Mouse (Mus musculus): ENCODE measurements around the gene Cilp. TPM values are rescaled to one million over a fixed set of nuclear protein-coding genes. Genes with fewer than 3 reads are reported as not detected.

The Cilp gene
- total RNA-seq, 2 experiments from 2014 or later = 8.6 to 10.9 TPM

DNA sequence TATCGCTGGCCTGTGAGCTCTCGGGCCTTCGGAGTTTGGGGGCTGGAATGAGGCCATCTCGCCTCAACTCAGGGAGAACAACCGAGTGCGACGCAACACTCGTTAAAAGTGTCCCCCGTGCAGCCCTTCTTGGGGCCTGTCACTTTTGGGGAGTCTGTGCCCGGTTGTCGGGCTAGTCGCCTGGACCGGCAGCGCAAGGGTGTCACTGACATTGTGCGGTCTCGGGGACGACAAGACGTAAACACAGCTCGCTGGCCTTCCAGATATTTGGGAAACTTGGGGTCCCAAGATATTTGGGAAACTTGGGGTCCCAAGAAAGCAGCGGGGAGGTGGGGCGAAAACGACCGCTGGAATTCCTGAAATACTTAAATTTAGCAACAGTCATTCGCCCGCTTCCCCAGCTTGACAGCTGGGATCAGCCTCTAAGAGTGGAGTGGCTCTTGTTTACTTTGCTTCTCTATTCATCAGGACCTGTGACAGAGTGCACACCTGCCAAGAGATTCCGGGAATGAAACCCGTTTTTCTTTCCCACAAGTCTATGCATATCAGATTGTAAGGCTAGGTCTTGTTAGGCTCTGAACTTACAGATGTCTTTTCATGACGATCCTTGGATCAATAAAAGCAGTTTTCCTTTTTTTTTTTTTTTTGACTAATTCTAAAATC is 29.9 kb downstream of the Cilp start:
- DNase-seq = no peak

DNA sequence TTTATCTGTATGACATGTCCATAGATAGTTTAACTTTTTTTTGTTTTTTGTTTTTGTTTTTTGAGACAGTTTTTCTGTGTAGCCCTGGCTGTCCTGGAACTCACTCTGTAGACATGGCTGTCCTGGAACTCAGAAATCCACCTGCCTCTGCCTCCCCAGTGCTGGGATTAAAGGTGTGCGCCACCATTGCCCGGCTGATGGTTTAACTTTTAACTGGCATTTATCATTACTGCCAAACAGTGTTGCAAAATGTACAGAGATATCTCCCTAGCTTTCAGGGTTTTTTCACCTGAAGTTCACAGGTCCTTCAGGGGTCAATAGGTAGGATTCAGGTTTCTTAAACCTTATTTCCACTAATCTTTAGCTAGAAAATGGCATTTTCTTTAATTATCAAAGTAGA is 32.1 kb downstream of the Cilp start:
- DNase-seq = no peak

DNA sequence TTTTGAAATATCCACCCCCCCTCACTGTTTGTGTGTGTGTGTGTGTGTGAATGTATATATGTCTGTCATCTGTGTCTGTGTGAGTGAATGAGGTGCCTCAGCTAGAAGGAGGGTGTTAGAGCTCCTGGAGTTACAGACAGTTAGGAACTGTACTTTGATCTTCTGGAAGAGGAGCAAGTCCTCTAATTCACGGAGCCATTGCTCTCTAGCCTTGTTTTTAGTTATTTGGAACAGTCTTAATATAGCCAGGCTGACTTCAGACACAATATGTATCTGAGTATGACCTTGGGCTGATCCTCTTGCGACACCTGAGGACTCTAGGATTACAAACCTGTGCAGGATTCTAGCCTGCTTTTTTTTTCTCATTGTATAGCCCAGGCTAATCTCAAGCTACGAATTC is 33.8 kb downstream of the Cilp start:
- DNase-seq = no peak

DNA sequence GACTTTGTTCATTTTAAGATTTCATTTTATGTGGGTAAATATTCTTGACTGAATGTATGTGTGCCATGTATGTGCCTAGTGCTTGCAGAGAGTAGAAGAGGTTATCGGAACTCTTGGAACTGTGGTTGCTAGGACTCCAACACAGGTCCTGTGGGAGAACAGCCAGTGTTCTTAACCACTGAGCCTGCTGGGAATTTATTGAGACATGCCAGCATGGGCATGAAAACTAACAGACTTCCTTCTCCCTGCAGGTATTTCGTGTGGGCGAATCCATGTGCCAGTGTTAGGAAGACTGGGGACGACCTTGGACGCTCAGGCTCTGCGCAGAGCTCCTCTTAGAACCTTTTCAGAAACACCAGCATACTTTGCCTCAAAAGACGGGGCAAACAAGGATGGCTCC is 34.7 kb downstream of the Cilp start:
- peak; percentile 40 for DNase-seq

DNA sequence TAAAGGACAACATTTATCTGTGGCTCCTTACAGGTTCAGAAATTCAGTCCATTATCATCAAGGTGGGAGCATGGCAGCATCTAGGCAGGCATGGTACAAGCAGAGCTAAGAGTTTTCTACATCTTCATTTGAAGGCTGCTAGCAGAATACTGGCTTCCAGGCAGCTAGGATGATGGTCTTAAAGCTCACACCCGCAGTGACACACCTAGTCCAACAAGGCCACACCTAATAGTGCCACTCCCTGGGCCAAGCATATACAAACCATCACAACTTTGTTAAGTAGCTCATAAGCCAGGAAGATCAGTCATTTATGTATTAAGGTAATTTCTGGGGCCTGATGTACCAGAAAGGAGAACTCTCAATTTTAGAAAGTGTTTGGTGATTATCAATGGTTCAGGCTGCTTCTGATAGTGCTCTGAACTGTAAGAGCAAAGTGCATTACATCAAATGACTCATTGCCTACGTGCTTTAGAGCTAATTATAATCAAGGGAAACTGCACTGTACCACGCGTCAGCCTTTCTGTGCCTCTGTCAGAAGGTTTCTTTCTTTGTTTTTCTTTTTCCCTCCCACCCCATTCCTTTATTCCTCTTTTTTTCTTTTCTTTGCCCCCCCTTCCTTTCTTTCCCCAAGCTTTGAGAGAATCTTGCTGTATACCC is 37.5 kb downstream of the Cilp start:
- DNase-seq = no peak

DNA sequence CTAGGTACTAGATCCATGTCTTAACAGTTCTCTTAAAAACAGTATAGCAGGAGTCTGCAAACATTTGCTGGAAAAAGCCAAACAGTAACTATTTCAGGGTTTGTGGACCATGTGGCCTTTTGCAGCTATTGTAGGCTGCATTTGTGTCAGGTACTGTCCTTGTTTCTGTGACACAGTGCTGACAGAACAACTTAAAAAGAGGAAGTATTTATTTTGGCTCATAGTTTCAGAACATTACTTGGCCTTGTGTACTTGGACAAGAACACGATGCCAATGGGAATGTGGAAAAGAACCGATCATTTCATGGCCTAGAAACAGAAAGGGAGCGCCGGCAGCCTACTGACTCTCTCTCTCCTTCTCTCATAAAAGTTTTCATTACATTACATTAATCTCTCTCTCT is 38.6 kb downstream of the Cilp start:
- DNase-seq = no peak

DNA sequence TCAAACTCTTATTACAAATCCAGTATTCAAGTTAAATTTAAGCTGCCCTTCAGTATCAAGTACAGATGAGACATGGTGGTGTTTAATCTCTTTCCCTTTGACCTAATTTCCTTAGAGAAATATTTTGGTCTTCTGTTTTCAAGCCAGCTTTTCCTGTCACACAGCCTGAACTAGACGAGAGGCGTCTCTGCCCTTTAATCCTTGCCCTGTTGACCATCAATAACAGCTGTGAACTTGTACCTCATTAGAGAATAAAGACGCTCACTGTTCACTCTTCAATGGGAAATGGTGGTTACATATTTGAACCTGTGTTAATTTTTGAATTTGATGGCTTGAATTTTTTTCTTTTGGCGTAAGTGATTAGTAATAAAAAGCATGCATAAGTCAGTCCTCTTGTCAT is 39.3 kb downstream of the Cilp start:
- DNase-seq = no peak

DNA sequence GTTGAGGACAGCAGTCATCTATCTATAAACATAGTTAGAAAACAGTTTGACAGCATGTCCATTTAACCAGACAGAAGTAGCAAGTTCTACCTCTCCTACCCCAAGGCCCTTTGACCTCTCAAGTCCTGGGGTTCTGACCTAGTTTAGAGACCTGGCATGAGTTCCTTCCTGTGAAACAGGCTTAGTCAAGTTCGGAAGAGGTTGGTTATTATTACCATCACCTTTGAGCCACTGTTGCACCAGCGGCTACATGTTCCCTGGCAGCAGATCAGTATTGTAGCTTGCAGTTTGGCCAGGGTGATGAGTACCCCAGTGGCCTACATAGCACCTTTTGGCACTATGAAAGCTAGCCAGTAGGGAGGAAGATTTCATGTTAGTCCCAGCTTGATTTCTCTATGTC is 41.7 kb downstream of the Cilp start:
- peak; percentile 49 for DNase-seq

DNA sequence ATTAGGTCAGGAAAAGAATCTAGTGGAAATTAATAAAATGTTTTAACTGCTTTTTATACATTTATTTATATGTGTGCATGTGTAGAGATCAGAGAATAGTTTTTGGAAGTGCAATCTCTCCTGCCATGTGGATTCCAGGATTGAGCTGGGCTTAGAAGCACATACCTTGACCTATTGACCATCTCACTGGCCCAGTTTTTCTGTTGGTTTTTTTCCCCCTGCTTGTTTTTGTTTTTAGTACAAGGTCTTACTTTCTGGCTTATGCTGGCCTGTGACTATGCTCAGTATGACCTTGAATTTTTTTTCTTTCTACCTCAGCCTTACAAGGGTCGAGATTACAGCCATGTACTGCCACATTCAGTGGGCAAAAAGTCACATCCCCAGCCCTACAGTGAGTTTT is 43.0 kb downstream of the Cilp start:
- no peak for DNase-seq

DNA sequence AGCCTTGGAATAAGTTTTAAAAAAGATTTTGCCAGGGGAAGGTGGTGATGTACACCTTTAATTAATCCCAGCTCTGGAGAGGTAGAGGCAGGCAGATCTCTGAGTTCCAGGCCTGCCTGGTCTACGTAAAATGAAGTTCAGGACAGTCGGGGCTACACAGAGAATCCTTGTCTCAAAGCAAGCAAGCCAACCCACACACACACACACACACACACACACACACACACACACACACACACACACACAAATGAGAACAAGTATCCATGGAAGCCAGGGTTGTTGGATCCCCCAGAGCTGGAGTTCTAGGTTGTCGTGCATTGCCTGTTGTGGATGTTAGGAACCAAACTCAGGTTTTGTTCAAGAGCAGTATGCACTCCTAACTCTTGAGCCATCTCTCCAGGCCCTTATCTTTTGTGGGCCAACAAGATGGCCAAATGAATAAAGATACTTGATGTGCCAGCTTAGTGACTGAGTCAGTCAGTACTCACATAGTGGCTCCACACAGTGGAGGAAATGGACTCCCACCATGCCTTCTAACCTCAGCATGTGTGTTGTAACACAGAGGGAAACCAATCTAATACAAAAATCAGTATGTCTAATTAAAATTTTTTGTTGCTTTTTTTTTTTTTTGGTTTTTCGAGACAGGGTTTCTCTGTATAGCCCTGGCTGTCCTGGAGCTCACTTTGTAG is 47.8 kb downstream of the Cilp start:
- no peak for DNase-seq

DNA sequence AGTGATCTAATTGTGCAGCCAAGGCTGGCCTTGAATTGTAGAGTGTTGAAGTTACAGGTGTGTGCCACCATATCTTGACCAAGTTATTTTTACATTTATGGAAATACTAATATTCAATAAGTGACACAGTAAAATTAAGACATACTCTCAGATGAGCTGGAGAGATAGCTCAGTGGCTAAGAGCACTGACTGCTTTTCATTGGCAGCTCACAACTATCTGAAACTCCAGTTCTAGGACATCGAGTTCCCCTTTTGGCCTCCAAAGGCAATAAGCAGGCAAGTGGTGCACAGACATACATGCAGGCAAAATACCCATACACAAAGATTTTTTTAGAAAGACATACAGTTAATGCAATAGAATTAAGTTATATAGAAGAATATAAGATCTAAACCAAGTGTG is 48.9 kb downstream of the Cilp start:
- DNase-seq = no peak

DNA sequence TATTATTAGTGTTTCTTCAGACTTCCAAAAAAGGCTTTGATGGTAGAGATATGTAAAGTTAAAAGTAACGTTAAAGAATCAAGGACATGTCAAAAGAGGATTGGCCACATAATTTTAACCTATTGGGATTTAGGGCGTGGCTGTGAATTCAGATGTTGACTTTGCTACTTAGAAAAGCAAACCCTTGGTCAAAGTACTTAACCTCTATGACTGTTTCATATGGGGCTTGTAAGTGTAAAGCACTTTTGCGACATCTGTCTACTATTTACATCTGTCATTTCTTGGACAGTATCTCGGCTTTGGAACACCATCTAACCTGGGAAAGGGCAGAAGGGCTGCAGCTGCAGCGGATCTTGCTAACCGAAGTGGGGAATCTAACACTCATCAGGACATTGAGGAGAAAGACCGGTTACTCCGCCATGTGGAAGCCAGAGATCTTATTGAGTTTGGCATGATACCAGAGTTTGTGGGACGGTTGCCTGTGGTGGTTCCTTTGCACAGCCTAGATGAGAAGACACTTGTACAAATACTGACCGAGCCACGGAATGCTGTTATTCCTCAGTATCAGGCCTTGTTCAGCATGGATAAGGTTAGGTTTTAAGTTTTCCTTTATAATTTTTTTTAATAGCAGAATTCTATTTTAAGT is 57.4 kb downstream of the Cilp start:
- no peak for DNase-seq

DNA sequence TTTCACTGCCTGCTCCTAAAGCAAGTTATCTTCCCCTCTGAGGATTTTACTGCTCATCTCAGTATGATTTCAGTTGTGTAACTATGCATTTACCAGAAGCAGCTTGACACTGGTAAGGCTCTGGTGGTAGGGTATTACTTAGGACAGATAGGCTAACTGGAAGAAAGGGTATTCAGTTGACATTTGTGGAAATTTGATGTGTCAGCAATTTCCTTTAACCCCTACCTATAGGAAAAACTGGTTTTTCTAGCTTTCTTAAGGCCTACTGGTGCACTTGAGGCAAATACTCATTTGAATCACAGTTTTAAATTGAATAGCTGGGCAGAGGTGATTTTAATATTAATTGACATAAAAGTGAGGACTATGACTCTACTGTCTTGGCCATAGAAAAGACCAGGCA is 61.0 kb downstream of the Cilp start:
- DNase-seq = no peak

DNA sequence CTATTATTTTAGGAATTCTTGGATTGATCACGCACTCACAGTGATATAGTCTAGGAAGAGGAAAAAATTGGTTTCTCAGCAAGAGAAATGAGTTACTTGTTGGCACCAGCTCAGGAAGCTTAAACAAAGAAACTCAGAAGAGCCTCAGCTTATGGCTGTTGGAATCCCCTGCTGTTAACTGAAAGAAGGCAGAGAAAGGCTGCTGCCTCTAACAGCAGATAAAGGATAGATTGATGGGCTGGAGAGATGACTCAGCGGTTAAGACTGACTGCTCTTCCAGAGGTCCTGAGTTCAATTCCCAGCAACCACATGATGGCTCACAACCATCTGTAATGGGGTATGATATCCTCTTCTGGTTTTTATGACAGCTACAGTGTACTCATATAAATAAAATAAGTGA is 62.4 kb downstream of the Cilp start:
- no peak for DNase-seq

Other genes starting within 250 kb of the Cilp start
- 100 to 1,000 TPM; 151 to 154 TPM for gene Hacd3, start 243.5 kb upstream of the Cilp start, total RNA-seq (2021)
- gene Dpp8, start 232.8 kb upstream of the Cilp start, total RNA-seq (2021) = 10 to 100 TPM; 74.0 to 86.7 TPM
- 10 to 100 TPM; 18.0 to 27.0 TPM for gene Igdcc4, start 163.7 kb upstream of the Cilp start, total RNA-seq (2021)
- 1 to 10 TPM; 1.2 to 1.7 TPM for gene Igdcc3, start 124.0 kb upstream of the Cilp start, total RNA-seq (2021)
- 10 to 100 TPM; 12.9 to 19.6 TPM for gene Parp16, start 69.8 kb upstream of the Cilp start, total RNA-seq (2021)
- gene Clpx, start 29.1 kb downstream of the Cilp start, total RNA-seq (2021) = 100 to 1,000 TPM; 144 to 173 TPM
- 10 to 100 TPM; 13.6 to 17.1 TPM for gene Pdcd7, start 80.9 kb downstream of the Cilp start, total RNA-seq (2021)
- gene Ubap1l, start 95.9 kb downstream of the Cilp start, total RNA-seq (2021) = under 1 TPM in 1 of 2 experiments, not detected in 1; 0.45 TPM
- gene Kbtbd13, start 126.5 kb downstream of the Cilp start, total RNA-seq (2021) = 1 to 10 TPM in 1 of 2 experiments, under 1 TPM in 1; 0.84 to 3.9 TPM
- gene Rasl12, start 133.3 kb downstream of the Cilp start, total RNA-seq (2021) = 10 to 100 TPM; 32.3 to 76.7 TPM
- gene Slc51b, start 157.8 kb downstream of the Cilp start, total RNA-seq (2021) = under 1 TPM; 0.45 to 0.78 TPM
- gene Mtfmt, start 170.6 kb downstream of the Cilp start, total RNA-seq (2021) = 10 to 100 TPM; 11.2 to 14.1 TPM
- gene Spg21, start 195.8 kb downstream of the Cilp start, total RNA-seq (2021) = 10 to 100 TPM; 53.6 to 54.4 TPM